Mouse (Mus musculus): Measurements from ENCODE around the gene Zfp692. TPM values are rescaled to one million over a fixed set of nuclear protein-coding genes. Genes with fewer than 3 reads are reported as not detected.
"Not testable (repeated sequence)": the region's sequence is repeated elsewhere in the genome, so short reads cannot be mapped to it uniquely, and the experiment has no call there.

The Zfp692 gene
- total and polyA plus RNA-seq, 3 experiments, result 14.5 to 17.5 (median 15.5) TPM

GRCm38 (mm10) chr11:58354927-58355326 is 48.1 kb downstream of the Zfp692 start:
- H3K36me3 ChIP-seq (replicated peaks), result no peaks in the 10 kb centered on the region
- H3K4me3 ChIP-seq (ENCODE audit: low read depth, low read length), result no peak overlapping the region; the same call in 1 of the 2 replicates
- DNase-seq (ENCODE audit: low spot score) (no peak), ATAC-seq (ENCODE audit: extremely low read depth, insufficient number of reproducible peaks, low FRiP score, poor library complexity, severe bottlenecking) (no peak)
- TF ChIP-seq CTCF (IDR thresholded peaks at IDR 0.05; ENCODE audit: low read depth, low read length) (no peak), GATA1 (IDR thresholded peaks at IDR 0.05; ENCODE audit: borderline replicate concordance, low read length) (no peak), POLR2AphosphoS5 (IDR thresholded peaks at IDR 0.05; ENCODE audit: insufficient replicate concordance, low read depth, low read length) (no peak), TAL1 (conservative IDR thresholded peaks at IDR 0.05; ENCODE audit: low read depth, low read length) (no peak), GATA2 (IDR thresholded peaks at IDR 0.05; ENCODE audit: borderline replicate concordance, low read depth, low read length) (no peak)
- no peaks in the 10 kb centered on the region for H3K27me3 ChIP-seq (ENCODE audit: insufficient read depth, low read length)
- no peaks in the 10 kb centered on the region for H3K9me3 ChIP-seq (replicated peaks)
- peaks cover 62% of the 10 kb centered on the region for H3K4me1 ChIP-seq (ENCODE audit: insufficient read depth, low read depth, low read length)

GRCm38 (mm10) chr11:58357042-58357441 is 50.2 kb downstream of the Zfp692 start:
- Histone ChIP-seq H3K4me3 (ENCODE audit: low read depth, low read length) (no peak overlapping the region), H3K36me3 (replicated peaks) (no peaks in the 10 kb centered on the region), H3K9me3 (replicated peaks) (no peaks in the 10 kb centered on the region), H3K27me3 (ENCODE audit: insufficient read depth, low read length) (0 out of 2 replicates have a peak, but pooled peaks cover 3% of the 10 kb centered on the region), H3K4me1 (ENCODE audit: insufficient read depth, low read depth, low read length) (peaks cover 67% of the 10 kb centered on the region)
- TF ChIP-seq CTCF (IDR thresholded peaks at IDR 0.05; ENCODE audit: low read depth, low read length) (no peak), POLR2AphosphoS5 (IDR thresholded peaks at IDR 0.05; ENCODE audit: insufficient replicate concordance, low read depth, low read length) (no peak), GATA1 (IDR thresholded peaks at IDR 0.05; ENCODE audit: borderline replicate concordance, low read length) (no peak), TAL1 (conservative IDR thresholded peaks at IDR 0.05; ENCODE audit: low read depth, low read length) (no peak), GATA2 (IDR thresholded peaks at IDR 0.05; ENCODE audit: borderline replicate concordance, low read depth, low read length) (no peak)
- ATAC-seq (ENCODE audit: extremely low read depth, insufficient number of reproducible peaks, low FRiP score, poor library complexity, severe bottlenecking), result no peak
- DNase-seq (ENCODE audit: low spot score), result no peak

GRCm38 (mm10) chr11:58357844-58358534 is 51.1 kb downstream of the Zfp692 start:
- Histone ChIP-seq H3K4me3 (ENCODE audit: low read depth, low read length) (no peak overlapping the region), H3K27me3 (ENCODE audit: insufficient read depth, low read length) (0 out of 2 replicates have a peak, but pooled peaks cover 3% of the 10 kb centered on the region), H3K9me3 (replicated peaks) (no peaks in the 10 kb centered on the region), H3K36me3 (replicated peaks) (no peaks in the 10 kb centered on the region), H3K4me1 (ENCODE audit: insufficient read depth, low read depth, low read length) (peaks cover 61% of the 10 kb centered on the region)
- no peak for DNase-seq (ENCODE audit: low spot score)
- TF ChIP-seq POLR2AphosphoS5 (IDR thresholded peaks at IDR 0.05; ENCODE audit: insufficient replicate concordance, low read depth, low read length) (no peak), CTCF (IDR thresholded peaks at IDR 0.05; ENCODE audit: low read depth, low read length) (no peak), GATA1 (IDR thresholded peaks at IDR 0.05; ENCODE audit: borderline replicate concordance, low read length) (no peak), TAL1 (conservative IDR thresholded peaks at IDR 0.05; ENCODE audit: low read depth, low read length) (no peak), GATA2 (IDR thresholded peaks at IDR 0.05; ENCODE audit: borderline replicate concordance, low read depth, low read length) (no peak)
- ATAC-seq (ENCODE audit: extremely low read depth, insufficient number of reproducible peaks, low FRiP score, poor library complexity, severe bottlenecking), result no peak

- not testable (repeated sequence) for H3K9me3 ChIP-seq (replicated peaks); DNase-seq (ENCODE audit: low spot score); H3K36me3 ChIP-seq (replicated peaks); H3K4me3 ChIP-seq (ENCODE audit: low read depth, low read length); H3K27me3 ChIP-seq (ENCODE audit: insufficient read depth, low read length); ATAC-seq (ENCODE audit: extremely low read depth, insufficient number of reproducible peaks, low FRiP score, poor library complexity, severe bottlenecking)
- H3K4me1 ChIP-seq (ENCODE audit: insufficient read depth, low read depth, low read length), result peaks cover 29% of the 10 kb centered on the region
Observed at GRCm38 (mm10) chr11:58362562-58362961, 55.7 kb downstream of the Zfp692 start.

Other genes with a start within 250 kb of the Zfp692 start
- 0.90 and 2.5 TPM in 2 replicates for gene Gm12248, start 213.9 kb upstream of the Zfp692 start, total RNA-seq (2014; fragmentation: Nextera tagmentation)
- 0.76 TPM in 1 of 2 replicates, not detected in the other for gene Gm12248, start 213.9 kb upstream of the Zfp692 start, total RNA-seq (2017)
- gene Gm12248, start 213.9 kb upstream of the Zfp692 start, polyA plus RNA-seq (2012), result 0.05 TPM in 1 of 2 replicates, not detected in the other
- 64.2 and 65.1 TPM in 2 replicates for gene Cnot8, start 202.9 kb upstream of the Zfp692 start, total RNA-seq (2014; fragmentation: Nextera tagmentation)
- gene Cnot8, start 202.9 kb upstream of the Zfp692 start, total RNA-seq (2017), result 111 and 126 TPM in 2 replicates
- 4.4 and 5.5 TPM in 2 replicates for gene Cnot8, start 202.9 kb upstream of the Zfp692 start, polyA plus RNA-seq (2012)
- 43.9 and 61.6 TPM in 2 replicates for gene Gemin5, start 138.5 kb upstream of the Zfp692 start, total RNA-seq (2014; fragmentation: Nextera tagmentation)
- gene Gemin5, start 138.5 kb upstream of the Zfp692 start, total RNA-seq (2017), result 25.9 and 26.3 TPM in 2 replicates
- gene Gemin5, start 138.5 kb upstream of the Zfp692 start, polyA plus RNA-seq (2012), result 14.6 and 19.6 TPM in 2 replicates
- gene Mrpl22, start 135.4 kb upstream of the Zfp692 start, total RNA-seq (2014; fragmentation: Nextera tagmentation), result 67.5 and 82.1 TPM in 2 replicates
- 72.6 and 81.6 TPM in 2 replicates for gene Mrpl22, start 135.4 kb upstream of the Zfp692 start, total RNA-seq (2017)
- gene Mrpl22, start 135.4 kb upstream of the Zfp692 start, polyA plus RNA-seq (2012), result 9.5 and 19.0 TPM in 2 replicates
- 10.3 and 11.1 TPM in 2 replicates for gene Igtp, start 107.5 kb upstream of the Zfp692 start, total RNA-seq (2014; fragmentation: Nextera tagmentation)
- 9.9 and 11.0 TPM in 2 replicates for gene Igtp, start 107.5 kb upstream of the Zfp692 start, total RNA-seq (2017)
- 1.2 and 1.4 TPM in 2 replicates for gene Igtp, start 107.5 kb upstream of the Zfp692 start, polyA plus RNA-seq (2012)
- gene Irgm2, start 107.5 kb upstream of the Zfp692 start, total RNA-seq (2014; fragmentation: Nextera tagmentation), result 6.7 and 7.1 TPM in 2 replicates
- 6.0 and 6.3 TPM in 2 replicates for gene Irgm2, start 107.5 kb upstream of the Zfp692 start, total RNA-seq (2017)
- gene Irgm2, start 107.5 kb upstream of the Zfp692 start, polyA plus RNA-seq (2012), result 0.18 and 0.30 TPM in 2 replicates
- not detected in 2 replicates for gene 4930438A08Rik, start 32.3 kb upstream of the Zfp692 start, total RNA-seq (2014; fragmentation: Nextera tagmentation)
- 0.05 TPM in 1 of 2 replicates, not detected in the other for gene 4930438A08Rik, start 32.3 kb upstream of the Zfp692 start, total RNA-seq (2017)
- not detected in 2 replicates for gene 4930438A08Rik, start 32.3 kb upstream of the Zfp692 start, polyA plus RNA-seq (2012)
- 24.2 and 27.1 TPM in 2 replicates for gene Zfp672, start 23.3 kb downstream of the Zfp692 start, total RNA-seq (2014; fragmentation: Nextera tagmentation)
- gene Zfp672, start 23.3 kb downstream of the Zfp692 start, total RNA-seq (2017), result 27.2 and 29.6 TPM in 2 replicates
- 7.9 TPM in 2 replicates for gene Zfp672, start 23.3 kb downstream of the Zfp692 start, polyA plus RNA-seq (2012)
- gene Sh3bp5l, start 23.7 kb downstream of the Zfp692 start, total RNA-seq (2014; fragmentation: Nextera tagmentation), result 4.5 and 5.1 TPM in 2 replicates
- gene Sh3bp5l, start 23.7 kb downstream of the Zfp692 start, total RNA-seq (2017), result 18.1 and 19.5 TPM in 2 replicates
- 18.2 and 18.6 TPM in 2 replicates for gene Sh3bp5l, start 23.7 kb downstream of the Zfp692 start, polyA plus RNA-seq (2012)
- gene Lypd8, start 72.0 kb downstream of the Zfp692 start, total RNA-seq (2014; fragmentation: Nextera tagmentation), result 0.68 and 1.2 TPM in 2 replicates
- 0.16 and 0.29 TPM in 2 replicates for gene Lypd8, start 72.0 kb downstream of the Zfp692 start, total RNA-seq (2017)
- 0.07 TPM in 1 of 2 replicates, not detected in the other for gene Lypd8, start 72.0 kb downstream of the Zfp692 start, polyA plus RNA-seq (2012)
- gene 1810065E05Rik, start 114.0 kb downstream of the Zfp692 start, total RNA-seq (2014; fragmentation: Nextera tagmentation), result not detected in 2 replicates
- not detected in 2 replicates for gene 1810065E05Rik, start 114.0 kb downstream of the Zfp692 start, total RNA-seq (2017)
- gene 1810065E05Rik, start 114.0 kb downstream of the Zfp692 start, polyA plus RNA-seq (2012), result not detected in 2 replicates
- gene Gm12253, start 125.5 kb downstream of the Zfp692 start, total RNA-seq (2014; fragmentation: Nextera tagmentation), result not detected in 2 replicates
- gene Gm12253, start 125.5 kb downstream of the Zfp692 start, total RNA-seq (2017), result not detected in 2 replicates
- not detected in 2 replicates for gene Gm12253, start 125.5 kb downstream of the Zfp692 start, polyA plus RNA-seq (2012)
- not detected in 2 replicates for gene Lypd9, start 145.9 kb downstream of the Zfp692 start, total RNA-seq (2014; fragmentation: Nextera tagmentation)
- gene Lypd9, start 145.9 kb downstream of the Zfp692 start, total RNA-seq (2017), result not detected in 2 replicates
- gene Lypd9, start 145.9 kb downstream of the Zfp692 start, polyA plus RNA-seq (2012), result not detected in 2 replicates
- gene Olfr30, start 155.2 kb downstream of the Zfp692 start, total RNA-seq (2014; fragmentation: Nextera tagmentation), result not detected in 2 replicates
- gene Olfr30, start 155.2 kb downstream of the Zfp692 start, total RNA-seq (2017), result 0.12 TPM in 1 of 2 replicates, not detected in the other
- gene Olfr30, start 155.2 kb downstream of the Zfp692 start, polyA plus RNA-seq (2012), result not detected in 2 replicates
- not detected in 2 replicates for gene Olfr332, start 185.5 kb downstream of the Zfp692 start, total RNA-seq (2014; fragmentation: Nextera tagmentation)
- gene Olfr332, start 185.5 kb downstream of the Zfp692 start, total RNA-seq (2017), result 0.11 TPM in 1 of 2 replicates, not detected in the other
- gene Olfr332, start 185.5 kb downstream of the Zfp692 start, polyA plus RNA-seq (2012), result not detected in 2 replicates
- gene Olfr331, start 195.5 kb downstream of the Zfp692 start, total RNA-seq (2014; fragmentation: Nextera tagmentation), result not detected in 2 replicates
- gene Olfr331, start 195.5 kb downstream of the Zfp692 start, total RNA-seq (2017), result not detected in 2 replicates
- gene Olfr331, start 195.5 kb downstream of the Zfp692 start, polyA plus RNA-seq (2012), result not detected in 2 replicates
- gene Olfr330, start 227.8 kb downstream of the Zfp692 start, total RNA-seq (2014; fragmentation: Nextera tagmentation), result not detected in 2 replicates
- 0.11 TPM in 1 of 2 replicates, not detected in the other for gene Olfr330, start 227.8 kb downstream of the Zfp692 start, total RNA-seq (2017)
- not detected in 2 replicates for gene Olfr330, start 227.8 kb downstream of the Zfp692 start, polyA plus RNA-seq (2012)
- gene Olfr329-ps, start 239.4 kb downstream of the Zfp692 start, total RNA-seq (2014; fragmentation: Nextera tagmentation), result not detected in 2 replicates
- gene Olfr329-ps, start 239.4 kb downstream of the Zfp692 start, total RNA-seq (2017), result 0.29 TPM in 1 of 2 replicates, not detected in the other
- gene Olfr329-ps, start 239.4 kb downstream of the Zfp692 start, polyA plus RNA-seq (2012), result not detected in 2 replicates
- gene Olfr328, start 248.6 kb downstream of the Zfp692 start, total RNA-seq (2014; fragmentation: Nextera tagmentation), result not detected in 2 replicates
- 0.16 and 0.29 TPM in 2 replicates for gene Olfr328, start 248.6 kb downstream of the Zfp692 start, total RNA-seq (2017)
- not detected in 2 replicates for gene Olfr328, start 248.6 kb downstream of the Zfp692 start, polyA plus RNA-seq (2012)

Data from G1E (cell line).